Mouse (Mus musculus): ENCODE results near the gene Hsd3b7. TPM values are rescaled to one million over a fixed set of nuclear protein-coding genes. Genes with fewer than 3 reads are reported as not detected.

The Hsd3b7 gene
- polyA plus RNA-seq (2015; fragmentation: Nextera tagmentation; extraction: Ambion mirVana): 9.5 and 9.8 TPM in 2 replicates

GRCm38 (mm10) chr7:127800435-127801009 lies at the start of gene Hsd3b7:
TSS of gene Hsd3b7 (plus strand) at chr7:127800604.
- peak within 1 kb of the TSS; percentile 58; the same call in 1 of the 2 replicates for H3K9ac ChIP-seq
- 32% methylated on average over 6 of the region's 6 CpGs for WGBS
- no peaks in the 10 kb centered on the region for H3K27me3 ChIP-seq
- H3K4me1 ChIP-seq (replicated peaks): peaks cover 9% of the 10 kb centered on the region
- H3K4me2 ChIP-seq: peak within 1 kb of the TSS; percentile 41
- H3K9me3 ChIP-seq: no peaks in the 10 kb centered on the region
- peak within 1 kb of the TSS; percentile 10; the same call in 1 of the 2 replicates for H3K4me3 ChIP-seq
- H3K36me3 ChIP-seq: peaks cover 77% of the 10 kb centered on the region
- peak within 1 kb of the TSS; percentile 38 for H3K27ac ChIP-seq (replicated peaks)
- peak; percentile 74 for ATAC-seq (ENCODE audit: low read depth)

GRCm38 (mm10) chr7:127751619-127752018 lies 48.8 kb upstream of the Hsd3b7 start:
- H3K4me2 ChIP-seq: no peak overlapping the region
- 93% methylated on average over 5 of the region's 5 CpGs for WGBS
- no peak overlapping the region for H3K27ac ChIP-seq (replicated peaks)
- ATAC-seq (ENCODE audit: low read depth): no peak
- no peak overlapping the region for H3K4me3 ChIP-seq
- H3K9ac ChIP-seq: no peak overlapping the region
- peaks cover 51% of the 10 kb centered on the region for H3K4me1 ChIP-seq (replicated peaks)
- H3K9me3 ChIP-seq: no peaks in the 10 kb centered on the region
- peaks cover 87% of the 10 kb centered on the region for H3K36me3 ChIP-seq
- no peaks in the 10 kb centered on the region for H3K27me3 ChIP-seq

GRCm38 (mm10) chr7:127752069-127752468 lies 48.3 kb upstream of the Hsd3b7 start:
- no peak for ATAC-seq (ENCODE audit: low read depth)
- peaks cover 56% of the 10 kb centered on the region for H3K4me1 ChIP-seq (replicated peaks)
- peak overlapping the region; percentile 34; the same call in 1 of the 2 replicates for H3K9ac ChIP-seq
- H3K4me3 ChIP-seq: no peak overlapping the region
- peaks cover 91% of the 10 kb centered on the region for H3K36me3 ChIP-seq
- no peak overlapping the region for H3K4me2 ChIP-seq
- H3K27me3 ChIP-seq: no peaks in the 10 kb centered on the region
- WGBS: 94% methylated on average over 27 of the region's 27 CpGs
- H3K27ac ChIP-seq (replicated peaks): no peak overlapping the region
- H3K9me3 ChIP-seq: no peaks in the 10 kb centered on the region

GRCm38 (mm10) chr7:127753158-127753557 lies 47.2 kb upstream of the Hsd3b7 start:
- no peak overlapping the region for H3K27ac ChIP-seq (replicated peaks)
- H3K9me3 ChIP-seq: no peaks in the 10 kb centered on the region
- no peaks in the 10 kb centered on the region for H3K27me3 ChIP-seq
- peaks cover 55% of the 10 kb centered on the region for H3K4me1 ChIP-seq (replicated peaks)
- no peak overlapping the region for H3K4me2 ChIP-seq
- 76% methylated on average over 5 of the region's 5 CpGs for WGBS
- ATAC-seq (ENCODE audit: low read depth): no peak
- H3K4me3 ChIP-seq: no peak overlapping the region
- H3K9ac ChIP-seq: no peak overlapping the region
- H3K36me3 ChIP-seq: peaks cover 100% of the 10 kb centered on the region

GRCm38 (mm10) chr7:127753741-127754140 lies 46.7 kb upstream of the Hsd3b7 start:
- 93% methylated on average over 7 of the region's 7 CpGs for WGBS
- Histone ChIP-seq H3K4me3 (no peak overlapping the region), H3K4me2 (no peak overlapping the region), H3K9ac (peak overlapping the region; percentile 13; the same call in 1 of the 2 replicates), H3K4me1 (replicated peaks) (peaks cover 51% of the 10 kb centered on the region), H3K36me3 (peaks cover 100% of the 10 kb centered on the region), H3K27me3 (no peaks in the 10 kb centered on the region), H3K27ac (replicated peaks) (no peak overlapping the region), H3K9me3 (no peaks in the 10 kb centered on the region)
- ATAC-seq (ENCODE audit: low read depth): no peak

GRCm38 (mm10) chr7:127759716-127760115 lies 40.7 kb upstream of the Hsd3b7 start:
- H3K4me1 ChIP-seq (replicated peaks): peaks cover 32% of the 10 kb centered on the region
- no peaks in the 10 kb centered on the region for H3K9me3 ChIP-seq
- H3K9ac ChIP-seq: peak overlapping the region; percentile 31; the same call in 1 of the 2 replicates
- H3K27me3 ChIP-seq: no peaks in the 10 kb centered on the region
- H3K4me3 ChIP-seq: no peak overlapping the region
- no peak for ATAC-seq (ENCODE audit: low read depth)
- no peak overlapping the region for H3K4me2 ChIP-seq
- H3K36me3 ChIP-seq: peaks cover 94% of the 10 kb centered on the region
- no peak overlapping the region for H3K27ac ChIP-seq (replicated peaks)
- 81% methylated on average over 6 of the region's 6 CpGs for WGBS

- H3K4me1 ChIP-seq (replicated peaks): peaks cover 24% of the 10 kb centered on the region
- no peak overlapping the region for H3K4me2 ChIP-seq
- H3K9me3 ChIP-seq: no peaks in the 10 kb centered on the region
- no peak overlapping the region for H3K4me3 ChIP-seq
- H3K9ac ChIP-seq: no peak overlapping the region
- no peak for ATAC-seq (ENCODE audit: low read depth)
- H3K36me3 ChIP-seq: peaks cover 94% of the 10 kb centered on the region
- no peaks in the 10 kb centered on the region for H3K27me3 ChIP-seq
- no peak overlapping the region for H3K27ac ChIP-seq (replicated peaks)
- 92% methylated on average over 3 of the region's 3 CpGs for WGBS
These were observed 39.9 kb upstream of the Hsd3b7 start for GRCm38 (mm10) chr7:127760478-127760877.

GRCm38 (mm10) chr7:127761026-127761425 lies 39.4 kb upstream of the Hsd3b7 start:
- no peak for ATAC-seq (ENCODE audit: low read depth)
- Histone ChIP-seq H3K9me3 (no peaks in the 10 kb centered on the region), H3K4me2 (no peak overlapping the region), H3K36me3 (peaks cover 94% of the 10 kb centered on the region), H3K4me1 (replicated peaks) (peaks cover 20% of the 10 kb centered on the region), H3K27ac (replicated peaks) (no peak overlapping the region), H3K4me3 (no peak overlapping the region), H3K9ac (no peak overlapping the region), H3K27me3 (no peaks in the 10 kb centered on the region)
- WGBS: 40% methylated on average over 7 of the region's 7 CpGs

GRCm38 (mm10) chr7:127763642-127764041 lies 36.8 kb upstream of the Hsd3b7 start:
- Histone ChIP-seq H3K4me1 (replicated peaks) (peaks cover 6% of the 10 kb centered on the region), H3K27ac (replicated peaks) (no peak overlapping the region), H3K4me3 (no peak overlapping the region), H3K9me3 (no peaks in the 10 kb centered on the region), H3K27me3 (no peaks in the 10 kb centered on the region), H3K36me3 (peaks cover 94% of the 10 kb centered on the region), H3K4me2 (no peak overlapping the region), H3K9ac (no peak overlapping the region)
- ATAC-seq (ENCODE audit: low read depth): no peak
- 89% methylated on average over 4 of the region's 4 CpGs for WGBS

GRCm38 (mm10) chr7:127765756-127766155 lies 34.6 kb upstream of the Hsd3b7 start:
- Histone ChIP-seq H3K9me3 (no peaks in the 10 kb centered on the region), H3K36me3 (peaks cover 77% of the 10 kb centered on the region), H3K27me3 (no peaks in the 10 kb centered on the region), H3K4me2 (no peak overlapping the region), H3K9ac (no peak overlapping the region), H3K4me3 (no peak overlapping the region), H3K27ac (replicated peaks) (no peak overlapping the region), H3K4me1 (replicated peaks) (peaks cover 27% of the 10 kb centered on the region)
- ATAC-seq (ENCODE audit: low read depth): no peak
- WGBS: 87% methylated on average over 2 of the region's 2 CpGs

GRCm38 (mm10) chr7:127766851-127767609 lies 33.4 kb upstream of the Hsd3b7 start:
- Histone ChIP-seq H3K9ac (no peak overlapping the region), H3K4me2 (no peak overlapping the region), H3K36me3 (peaks cover 65% of the 10 kb centered on the region), H3K9me3 (no peaks in the 10 kb centered on the region), H3K4me1 (replicated peaks) (peaks cover 31% of the 10 kb centered on the region), H3K27me3 (no peaks in the 10 kb centered on the region), H3K27ac (replicated peaks) (no peak overlapping the region), H3K4me3 (no peak overlapping the region)
- no peak for ATAC-seq (ENCODE audit: low read depth)
- 80% methylated on average over 17 of the region's 17 CpGs for WGBS

GRCm38 (mm10) chr7:127767671-127768345 lies 32.6 kb upstream of the Hsd3b7 start:
- Histone ChIP-seq H3K9ac (no peak overlapping the region), H3K27ac (replicated peaks) (no peak overlapping the region), H3K9me3 (no peaks in the 10 kb centered on the region), H3K4me2 (no peak overlapping the region), H3K36me3 (peaks cover 57% of the 10 kb centered on the region), H3K4me1 (replicated peaks) (peaks cover 31% of the 10 kb centered on the region), H3K27me3 (no peaks in the 10 kb centered on the region), H3K4me3 (no peak overlapping the region)
- WGBS: 96% methylated on average over 19 of the region's 19 CpGs
- ATAC-seq (ENCODE audit: low read depth): no peak
